Mouse (Mus musculus): ENCODE measurements around the gene Spred2.

GRCm38 (mm10) chr11:20057429-20057828 lies 133.3 kb downstream of the Spred2 start:
- TF ChIP-seq CTCF (IDR thresholded peaks at IDR 0.05; ENCODE audit: low read depth, low read length) (no peak), GATA1 (IDR thresholded peaks at IDR 0.05; ENCODE audit: borderline replicate concordance, low read length) (no peak), GATA2 (IDR thresholded peaks at IDR 0.05; ENCODE audit: borderline replicate concordance, low read depth, low read length) (no peak), TAL1 (conservative IDR thresholded peaks at IDR 0.05; ENCODE audit: low read depth, low read length) (no peak)

All from G1E (cell line).